Mouse (Mus musculus) C2C12 (cell line): ENCODE measurements around the gene Smco2. TPM values are rescaled to one million over a fixed set of nuclear protein-coding genes. Genes with fewer than 3 reads are reported as not detected.

Experiments used
- H3K27me3 ChIP-seq: one replicate; pipeline ENCODE4 v1.6.1; 2011; ENCODE audit not compliant: control insufficient read depth, insufficient read depth, insufficient read length
- H3K36me3 ChIP-seq: one replicate; pipeline ENCODE4 v1.6.1; 2011; ENCODE audit not compliant: control insufficient read depth, insufficient read depth
- H3K4me3 ChIP-seq: one replicate; pipeline ENCODE4 v1.5.1; 2011; ENCODE audit warnings: mild to moderate bottlenecking, control low read depth; ENCODE audit not compliant: poor library complexity, insufficient read depth, severe bottlenecking
- H3K79me2 ChIP-seq: one replicate; pipeline ENCODE4 v1.6.1; 2011; ENCODE audit not compliant: control insufficient read depth, insufficient read depth
- H3K79me3 ChIP-seq: one replicate; pipeline ENCODE4 v1.6.1; 2011; ENCODE audit warnings: low read depth, control low read depth
- H3ac ChIP-seq: one replicate; pipeline ENCODE3; 2011; ENCODE audit warnings: low read depth; ENCODE audit not compliant: control insufficient read depth, insufficient read length
- CEBPB ChIP-seq: IDR thresholded peaks from one replicate; pipeline ENCODE4 v1.6.1; 2011; ENCODE audit warnings: low read depth, mild to moderate bottlenecking, control low read depth, moderate library complexity
- CTCF ChIP-seq: IDR thresholded peaks from one replicate; pipeline ENCODE4 v1.5.1; 2011; ENCODE audit not compliant: control insufficient read depth, insufficient read depth, insufficient read length
- FOSL1 ChIP-seq: IDR thresholded peaks from one replicate; pipeline ENCODE4 v1.8.0; 2011; ENCODE audit warnings: mild to moderate bottlenecking, low read length; ENCODE audit not compliant: poor library complexity, insufficient read depth, severe bottlenecking
- MAX ChIP-seq: IDR thresholded peaks from one replicate; pipeline ENCODE4 v1.6.1; 2011; ENCODE audit warnings: mild to moderate bottlenecking, control low read depth
- MYOD1 ChIP-seq: IDR thresholded peaks from one replicate; pipeline ENCODE4 v1.6.1; 2011; ENCODE audit warnings: low read depth; ENCODE audit not compliant: control insufficient read depth, insufficient read length
- MYOG ChIP-seq: IDR thresholded peaks from one replicate; pipeline ENCODE4 v1.6.1; 2011; ENCODE audit not compliant: control insufficient read depth, insufficient read length; ENCODE audit errors: extremely low read depth
- USF1 ChIP-seq: IDR thresholded peaks from one replicate; pipeline ENCODE4 v1.6.1; 2011; ENCODE audit warnings: low read depth, mild to moderate bottlenecking, control low read depth, moderate library complexity
- polyA plus RNA-seq: library from polyadenylated mRNA; unstranded; fragments of >200 nt; fragmentation: generic; extraction: Trizol; gene quantifications from one replicate; pipeline ENCODE4 v1.2.1, GENCODE M21; 2012; ENCODE audit warnings: missing spikeins

The Smco2 gene
- polyA plus RNA-seq, 1 experiment: not detected

- Histone ChIP-seq H3K4me3 (no peak overlapping the region), H3K27me3 (no peaks in the 10 kb centered on the region), H3K79me3 (no peaks in the 10 kb centered on the region), H3K36me3 (no peaks in the 10 kb centered on the region), H3K79me2 (no peaks in the 10 kb centered on the region), H3ac (no peak overlapping the region)
- TF ChIP-seq MAX (no peak), CTCF (no peak), USF1 (no peak), MYOD1 (no peak), FOSL1 (no peak), CEBPB (no peak), MYOG (no peak)
Observed at GRCm38 (mm10) chr6:146825487-146825773, 24.5 kb upstream of the Smco2 start.

DNA sequence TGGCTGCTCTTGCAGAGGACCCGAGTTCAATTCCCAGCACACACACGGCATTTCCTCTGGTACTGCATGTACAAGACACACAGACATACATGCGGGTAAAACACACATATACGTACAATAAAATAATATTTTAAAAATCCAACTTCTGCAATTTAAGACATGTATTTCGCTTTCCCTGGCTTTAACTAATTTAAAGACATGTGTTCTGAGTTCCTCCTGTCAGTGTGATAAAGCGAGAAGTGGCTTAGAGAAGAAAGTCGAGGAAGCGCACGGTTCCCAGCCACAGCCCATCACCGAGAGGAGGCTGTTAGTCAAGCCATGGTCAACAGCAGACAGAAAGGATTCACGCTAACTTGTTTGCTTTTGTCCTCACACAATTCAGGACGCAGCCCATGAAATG is 18.6 kb upstream of the Smco2 start:
- Histone ChIP-seq H3ac (no peak overlapping the region), H3K4me3 (no peak overlapping the region), H3K79me2 (no peaks in the 10 kb centered on the region), H3K36me3 (no peaks in the 10 kb centered on the region), H3K27me3 (no peaks in the 10 kb centered on the region), H3K79me3 (no peaks in the 10 kb centered on the region)
- TF ChIP-seq MYOG (no peak), USF1 (no peak), MYOD1 (no peak), MAX (no peak), FOSL1 (no peak), CEBPB (no peak), CTCF (no peak)

GRCm38 (mm10) chr6:146833485-146834314 is 16.2 kb upstream of the Smco2 start:
- Histone ChIP-seq H3K36me3 (no peaks in the 10 kb centered on the region), H3K27me3 (no peaks in the 10 kb centered on the region), H3K4me3 (no peak overlapping the region), H3K79me2 (no peaks in the 10 kb centered on the region), H3ac (no peak overlapping the region), H3K79me3 (no peaks in the 10 kb centered on the region)
- no peak for TF ChIP-seq CEBPB
- TF ChIP-seq CTCF: peak; percentile 68

GRCm38 (mm10) chr6:146834342-146834741 is 15.6 kb upstream of the Smco2 start:
- H3ac ChIP-seq: no peak overlapping the region
- no peaks in the 10 kb centered on the region for H3K27me3 ChIP-seq
- no peaks in the 10 kb centered on the region for H3K79me3 ChIP-seq
- H3K36me3 ChIP-seq: no peaks in the 10 kb centered on the region
- no peak overlapping the region for H3K4me3 ChIP-seq
- TF ChIP-seq MYOG: no peak
- no peak for TF ChIP-seq MYOD1
- TF ChIP-seq CTCF: no peak
- no peak for TF ChIP-seq MAX
- no peaks in the 10 kb centered on the region for H3K79me2 ChIP-seq

GRCm38 (mm10) chr6:146835784-146836183 is 14.1 kb upstream of the Smco2 start:
- no peak overlapping the region for H3ac ChIP-seq
- H3K4me3 ChIP-seq: no peak overlapping the region
- no peaks in the 10 kb centered on the region for H3K27me3 ChIP-seq
- TF ChIP-seq FOSL1 (no peak), MYOG (no peak), CEBPB (no peak), MAX (no peak), USF1 (no peak), CTCF (no peak), MYOD1 (no peak)
- H3K36me3 ChIP-seq: no peaks in the 10 kb centered on the region
- no peaks in the 10 kb centered on the region for H3K79me3 ChIP-seq
- no peaks in the 10 kb centered on the region for H3K79me2 ChIP-seq

GRCm38 (mm10) chr6:146837316-146837715 is 12.6 kb upstream of the Smco2 start:
- no peaks in the 10 kb centered on the region for H3K79me3 ChIP-seq

More at GRCm38 (mm10) chr6:146837316-146837715, 12.6 kb upstream of the Smco2 start:
- no peaks in the 10 kb centered on the region for H3K36me3 ChIP-seq
- H3K4me3 ChIP-seq: no peak overlapping the region
- no peaks in the 10 kb centered on the region for H3K27me3 ChIP-seq
- no peaks in the 10 kb centered on the region for H3K79me2 ChIP-seq
- TF ChIP-seq MYOG: no peak
- no peak for TF ChIP-seq FOSL1
- no peak for TF ChIP-seq CTCF
- TF ChIP-seq MYOD1: no peak
- TF ChIP-seq USF1: no peak
- no peak for TF ChIP-seq CEBPB
- H3ac ChIP-seq: no peak overlapping the region
